Mouse (Mus musculus): ENCODE results near the gene Lrrc41.
A peak's percentile ranks its signal among the peaks of the same experiment; 100 is the strongest.

Lrrc41 gene

GRCm38 (mm10) chr4:116077240-116078095 lies 2.4 kb downstream of the Lrrc41 start:
- DNase-seq (ENCODE audit: low read depth in 2 of 2, low spot score in 2 of 2): no peak

- DNase-seq (ENCODE audit: low read depth in 2 of 2, low spot score in 2 of 2): no peak
Measured at GRCm38 (mm10) chr4:116088510-116089249, 13.6 kb downstream of the Lrrc41 start.

GRCm38 (mm10) chr4:116096291-116096690 lies 21.2 kb downstream of the Lrrc41 start:
- DNase-seq (ENCODE audit: low read depth in 2 of 2, low spot score in 2 of 2): no peak

- DNase-seq (ENCODE audit: low read depth in 2 of 2, low spot score in 2 of 2): no peak
Measured at GRCm38 (mm10) chr4:116097211-116097610, 22.1 kb downstream of the Lrrc41 start.

GRCm38 (mm10) chr4:116100959-116101358 lies 25.9 kb downstream of the Lrrc41 start:
- no peak for DNase-seq (ENCODE audit: low read depth in 2 of 2, low spot score in 2 of 2)

- DNase-seq (ENCODE audit: low read depth in 2 of 2, low spot score in 2 of 2): no peak
Measured at GRCm38 (mm10) chr4:116105278-116105677, 30.2 kb downstream of the Lrrc41 start.

GRCm38 (mm10) chr4:116110695-116111094 lies 35.6 kb downstream of the Lrrc41 start:
- DNase-seq (ENCODE audit: low read depth in 2 of 2, low spot score in 2 of 2): no peak

GRCm38 (mm10) chr4:116111486-116111885 lies 36.4 kb downstream of the Lrrc41 start:
- no peak for DNase-seq (ENCODE audit: low read depth in 2 of 2, low spot score in 2 of 2)

GRCm38 (mm10) chr4:116122762-116123161 lies 47.7 kb downstream of the Lrrc41 start:
- DNase-seq (ENCODE audit: low read depth in 2 of 2, low spot score in 2 of 2): no peak

GRCm38 (mm10) chr4:116123602-116124519 lies 48.8 kb downstream of the Lrrc41 start, which contains the start of the genes Rad54l and Pomgnt1:
TSS of gene Rad54l (minus strand) at chr4:116123690.
TSS of gene Pomgnt1 (plus strand) at chr4:116123840.
- peak; percentile 24 to 50 for DNase-seq (ENCODE audit: low read depth in 2 of 2, low spot score in 2 of 2)

- no peak for DNase-seq (ENCODE audit: low read depth in 2 of 2, low spot score in 2 of 2)
Measured at GRCm38 (mm10) chr4:116125803-116126386, 50.8 kb downstream of the Lrrc41 start.

- DNase-seq (ENCODE audit: low read depth in 2 of 2, low spot score in 2 of 2): no peak
Measured at GRCm38 (mm10) chr4:116127956-116128355, 52.9 kb downstream of the Lrrc41 start.

GRCm38 (mm10) chr4:116133126-116133525 lies 58.1 kb downstream of the Lrrc41 start:
- no peak for DNase-seq (ENCODE audit: low read depth in 2 of 2, low spot score in 2 of 2)

GRCm38 (mm10) chr4:116134990-116135389 lies 59.9 kb downstream of the Lrrc41 start:
- no peak for DNase-seq (ENCODE audit: low read depth in 2 of 2, low spot score in 2 of 2)

- no peak for DNase-seq (ENCODE audit: low read depth in 2 of 2, low spot score in 2 of 2)
Measured at GRCm38 (mm10) chr4:116137421-116137996, 62.4 kb downstream of the Lrrc41 start.

GRCm38 (mm10) chr4:116140801-116141574 lies 65.9 kb downstream of the Lrrc41 start:
- DNase-seq (ENCODE audit: low read depth in 2 of 2, low spot score in 2 of 2): no peak

- no peak for DNase-seq (ENCODE audit: low read depth in 2 of 2, low spot score in 2 of 2)
Measured at GRCm38 (mm10) chr4:116141736-116142135, 66.7 kb downstream of the Lrrc41 start.

- DNase-seq (ENCODE audit: low read depth in 2 of 2, low spot score in 2 of 2): no peak
Measured at GRCm38 (mm10) chr4:116142269-116142668, 67.2 kb downstream of the Lrrc41 start.

GRCm38 (mm10) chr4:116143317-116143811 lies 68.3 kb downstream of the Lrrc41 start:
- no peak for DNase-seq (ENCODE audit: low read depth in 2 of 2, low spot score in 2 of 2)
